Mouse (Mus musculus) kidney, adult 18-20 months (tissue): ENCODE data around the gene Tomm40l.

ENCODE experiments used
- DNase-seq: peaks from one replicate; pipeline ENCODE4 v3.0.0; 2021

The Tomm40l gene

GRCm38 (mm10) chr1:171223796-171224195 is 1.5 kb upstream of the Tomm40l start:
- peak; percentile 57 for DNase-seq

- DNase-seq = no peak
Measured at GRCm38 (mm10) chr1:171223168-171223567, 854 bp upstream of the Tomm40l start.

- no peak for DNase-seq
Measured at GRCm38 (mm10) chr1:171221281-171222193, 777 bp downstream of the Tomm40l start.

DNA sequence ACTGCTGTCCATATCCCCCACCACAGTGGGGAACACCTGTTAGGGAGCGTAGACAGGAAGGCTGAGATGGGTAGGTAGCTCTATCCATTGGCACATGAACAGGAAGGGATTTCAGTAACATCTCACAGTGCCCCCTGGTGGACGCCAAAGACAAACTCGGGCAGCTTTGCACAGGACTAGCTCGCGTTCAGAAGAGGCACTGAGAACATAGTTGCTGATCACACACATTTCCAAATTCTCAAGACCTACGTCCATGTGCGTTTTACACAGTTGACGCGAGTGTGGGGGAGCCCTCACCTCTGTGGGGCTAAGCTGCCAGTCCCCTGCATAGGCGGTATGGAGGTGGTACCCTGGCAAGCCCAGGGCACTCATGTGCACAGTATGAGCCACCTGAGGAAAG is 1.4 kb downstream of the Tomm40l start:
- peak; percentile 88 for DNase-seq

GRCm38 (mm10) chr1:171216241-171216955 is 5.9 kb downstream of the Tomm40l start:
- DNase-seq = no peak

DNA sequence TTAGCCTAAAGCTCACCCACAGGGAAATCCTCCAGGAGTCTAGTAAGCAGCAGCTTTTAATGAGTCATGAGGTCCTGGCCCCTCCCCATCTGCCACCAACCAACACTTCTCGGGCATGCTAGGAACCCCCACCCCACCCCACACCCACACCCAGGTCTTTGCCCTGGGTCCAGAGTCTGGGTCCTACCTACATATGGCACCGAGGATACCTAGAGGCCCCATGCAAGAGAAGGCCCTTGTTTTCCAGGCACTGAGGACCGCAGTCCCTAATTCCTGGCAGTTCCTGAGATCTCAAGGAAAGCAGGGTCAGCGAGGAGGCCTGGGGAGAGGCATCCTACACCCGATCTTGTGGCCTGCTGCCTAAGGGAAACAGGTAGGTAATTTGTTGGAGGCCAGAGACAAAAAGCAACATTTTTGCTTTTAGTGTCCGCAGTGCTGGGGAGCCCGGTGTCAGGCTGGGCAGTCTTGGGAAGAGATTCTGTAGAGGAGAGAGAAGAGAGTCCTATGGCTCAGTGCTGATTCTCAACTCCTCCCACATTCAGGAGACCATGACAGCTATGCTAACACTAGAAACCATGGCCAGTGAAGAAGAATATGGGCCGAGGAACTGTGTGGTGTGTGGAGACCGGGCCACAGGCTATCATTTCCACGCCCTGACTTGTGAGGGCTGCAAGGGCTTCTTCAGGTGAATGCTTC is 8.4 kb downstream of the Tomm40l start, which contains the start of gene Nr1i3:
Gene Nr1i3 (plus strand): TSS at position 170 of the 696 bp plus-strand sequence.
- no peak for DNase-seq

DNA sequence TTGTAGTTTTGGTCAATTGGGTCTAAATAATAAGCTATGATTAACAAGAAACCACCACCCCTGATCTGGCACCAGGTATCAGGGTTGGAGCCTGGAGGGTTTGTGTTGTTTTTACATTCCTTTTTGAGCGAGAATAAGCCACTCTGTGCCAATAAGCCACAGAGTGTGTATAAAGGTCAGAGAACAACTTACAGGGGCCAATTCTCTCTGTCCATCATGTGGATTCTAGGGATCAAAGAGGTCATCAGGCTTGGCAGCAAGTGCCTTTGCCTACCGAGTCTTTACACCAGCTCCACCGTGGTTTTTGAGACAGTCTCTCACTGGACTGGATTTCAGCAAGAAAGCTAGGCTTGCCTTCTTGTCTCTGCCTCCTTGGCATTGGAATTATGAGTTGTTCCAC is 9.5 kb downstream of the Tomm40l start:
- DNase-seq = no peak

DNA sequence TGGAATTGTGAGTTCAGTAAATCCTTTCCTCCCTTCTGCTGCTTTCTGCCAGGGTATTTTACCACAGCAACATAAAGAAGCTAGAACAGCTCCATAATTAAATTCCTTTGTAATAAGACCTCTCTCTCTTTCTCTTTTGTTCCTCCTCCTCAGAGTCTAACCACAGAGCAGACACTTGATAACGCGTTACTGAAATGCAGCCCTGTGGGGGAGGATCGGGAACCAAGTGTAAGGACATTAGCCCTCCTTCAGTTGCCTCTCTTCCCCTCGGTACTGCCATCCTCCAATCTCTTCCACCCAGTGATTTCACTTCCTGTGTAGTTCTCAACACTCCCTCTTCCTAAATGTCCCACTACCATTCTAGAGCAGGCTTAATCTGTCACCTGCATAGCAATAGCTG is 12.9 kb downstream of the Tomm40l start:
- DNase-seq = no peak

- no peak for DNase-seq
Measured at GRCm38 (mm10) chr1:171205704-171206493, 16.4 kb downstream of the Tomm40l start.

DNA sequence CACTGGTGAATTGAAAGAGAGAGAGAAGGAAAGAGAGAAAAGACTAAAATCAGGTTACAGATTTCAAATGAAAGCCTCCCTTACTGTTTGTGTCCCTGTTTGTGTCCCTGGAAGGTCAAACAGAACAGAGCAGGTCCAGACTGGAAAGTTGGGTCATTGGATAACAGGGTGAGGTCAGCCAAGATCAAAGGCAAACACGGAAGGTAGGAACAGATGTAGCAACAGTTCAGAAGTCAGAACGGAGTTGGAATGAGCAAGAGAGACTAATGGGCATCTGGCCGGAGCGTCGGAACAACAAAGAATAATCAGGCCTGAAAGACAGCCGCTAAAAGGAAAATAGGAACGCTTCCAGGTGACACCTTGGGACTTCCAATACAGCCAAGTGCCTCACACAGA is 18.1 kb downstream of the Tomm40l start:
- DNase-seq = no peak

DNA sequence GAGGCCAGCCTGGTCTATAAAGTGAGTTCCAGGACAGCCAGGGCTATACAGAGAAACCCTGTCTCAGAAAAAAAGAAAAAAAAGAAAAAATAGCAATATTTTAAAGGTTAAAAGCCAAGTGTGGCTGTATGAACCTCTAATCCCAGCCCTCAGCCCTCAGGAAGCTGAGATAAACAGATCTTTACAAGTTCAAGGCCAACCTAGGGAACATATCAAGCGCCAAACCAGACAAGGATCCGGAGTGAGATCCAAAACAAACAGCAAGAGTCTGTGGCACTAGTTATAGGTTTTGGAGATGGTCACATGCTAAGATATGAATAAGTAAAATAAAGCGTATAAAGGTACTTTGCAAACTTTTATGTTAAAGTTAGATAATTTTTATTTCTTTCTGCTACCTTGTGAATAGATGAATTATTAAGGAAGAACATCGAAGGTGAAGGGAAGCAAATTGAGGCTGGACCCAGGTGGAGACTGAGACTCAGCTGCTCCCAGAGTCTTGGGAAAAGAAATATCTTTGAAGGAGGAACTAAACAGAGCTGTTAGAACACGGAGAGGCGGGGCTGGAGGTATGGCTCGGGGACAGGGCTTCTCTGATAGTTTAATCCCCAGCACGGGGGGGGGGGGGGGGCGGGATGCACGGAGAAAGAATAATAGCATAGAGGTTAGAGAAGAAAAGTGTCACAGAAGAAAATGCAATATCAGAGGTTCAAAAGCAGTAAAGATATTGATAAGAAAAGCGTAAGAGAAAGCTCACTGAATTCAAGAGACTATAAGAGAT is 18.7 kb downstream of the Tomm40l start:
- DNase-seq = no peak

DNA sequence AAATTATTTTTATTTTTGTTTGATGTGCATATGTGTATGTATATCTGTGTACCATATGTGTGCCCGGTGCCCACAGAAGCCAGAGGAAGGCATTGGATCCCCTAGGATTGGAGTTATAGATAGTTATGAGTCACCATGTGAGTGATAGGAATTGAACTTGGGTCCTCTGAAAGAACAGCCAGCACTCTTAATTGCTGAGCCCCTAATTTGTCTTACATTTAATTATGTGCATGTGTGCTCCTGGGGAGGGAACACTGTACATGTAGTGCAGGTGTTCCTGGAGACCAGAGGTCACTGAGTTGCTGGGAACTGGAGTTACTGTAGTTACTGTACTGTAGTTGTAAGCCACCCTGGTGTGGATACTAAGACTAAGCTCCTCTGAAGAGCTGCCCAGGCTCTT is 21.5 kb downstream of the Tomm40l start:
- no peak for DNase-seq

- DNase-seq = no peak
Measured at GRCm38 (mm10) chr1:171199532-171199931, 22.8 kb downstream of the Tomm40l start.

- DNase-seq = peak; percentile 39
Measured at GRCm38 (mm10) chr1:171195887-171196397, 26.4 kb downstream of the Tomm40l start, which contains the start of gene Pcp4l1. TSS of gene Pcp4l1 (minus strand) at chr1:171196268.

GRCm38 (mm10) chr1:171195046-171195822 is 27.1 kb downstream of the Tomm40l start:
- no peak for DNase-seq

DNA sequence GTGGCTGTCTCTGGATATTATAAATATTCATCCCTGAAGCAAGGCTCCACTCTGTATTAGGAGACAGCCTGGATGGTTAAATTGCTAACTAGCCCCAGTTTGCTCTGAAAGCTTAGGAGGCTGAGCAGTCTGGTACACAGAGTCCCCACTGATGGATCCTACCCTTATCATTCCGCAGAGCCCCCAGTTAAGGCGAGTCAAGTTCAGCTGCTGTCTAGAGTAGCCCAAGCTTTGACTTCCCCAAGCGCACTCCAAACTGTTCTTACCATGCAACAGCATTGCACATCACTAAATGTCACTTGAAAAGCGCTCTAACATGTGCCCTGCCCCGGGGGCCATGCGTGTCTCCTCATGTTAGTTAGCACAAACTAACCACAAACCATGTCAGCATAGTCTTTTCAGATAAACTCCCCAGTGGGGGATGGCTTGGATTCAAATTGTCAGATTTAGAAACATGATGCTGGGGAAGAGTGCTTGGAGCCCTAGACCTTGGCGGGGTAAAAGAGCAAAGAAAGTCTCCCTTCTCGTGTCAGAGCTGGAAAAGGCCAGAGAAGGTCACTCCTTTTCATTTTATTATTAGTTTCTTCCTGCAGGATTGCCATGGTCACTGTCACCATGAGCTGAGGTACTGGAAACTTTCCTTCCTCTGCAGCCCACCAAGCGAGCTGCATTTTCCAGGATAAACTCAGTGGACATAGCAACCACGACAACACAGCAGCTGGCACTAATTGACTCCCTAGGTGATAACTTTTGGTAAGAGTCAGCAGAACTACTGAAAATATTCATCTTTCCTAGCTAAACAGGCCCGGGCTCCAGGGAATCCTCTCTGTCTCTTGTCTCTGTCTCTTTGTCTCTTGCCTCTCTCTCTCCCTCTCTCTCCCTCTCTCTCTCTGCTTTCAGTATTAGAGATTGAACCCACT is 28.1 kb downstream of the Tomm40l start:
- no peak for DNase-seq

DNA sequence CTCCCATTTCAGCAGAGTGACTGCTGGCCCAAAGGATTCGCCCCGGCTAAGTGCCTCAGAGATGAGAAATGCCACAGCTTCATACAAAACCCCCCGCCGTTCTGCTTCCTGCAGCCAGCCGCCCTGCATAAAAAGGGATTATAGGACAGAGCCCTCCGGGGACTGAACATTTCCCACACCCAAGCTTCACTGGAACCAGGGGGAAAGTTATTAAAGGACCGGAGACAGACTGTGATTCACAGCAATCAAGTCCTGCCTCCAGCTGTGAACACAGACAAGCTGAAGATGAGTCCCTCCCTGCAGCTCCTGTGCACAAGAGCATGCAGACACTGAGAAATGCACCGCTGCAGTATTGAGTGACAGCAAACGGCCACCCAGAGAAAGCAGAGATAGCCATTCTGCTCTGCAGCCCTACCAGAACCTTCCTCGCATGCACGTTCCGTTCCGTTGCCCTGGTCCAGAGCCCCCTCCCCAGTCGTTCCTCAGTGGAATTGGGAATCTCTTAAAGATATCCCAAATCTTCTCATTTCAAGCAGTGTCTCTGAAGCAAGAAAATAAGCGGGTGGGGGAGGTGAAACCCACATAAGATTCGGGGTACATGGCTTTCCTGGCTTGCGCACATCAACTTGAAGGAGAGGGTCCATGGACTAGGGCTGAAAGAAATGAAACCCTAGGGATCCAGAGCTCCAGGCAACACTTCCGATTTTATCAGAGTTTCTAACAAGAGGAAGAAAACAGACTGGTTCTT is 29.0 kb downstream of the Tomm40l start:
- DNase-seq = no peak

GRCm38 (mm10) chr1:171192283-171192682 is 30.0 kb downstream of the Tomm40l start:
- no peak for DNase-seq

GRCm38 (mm10) chr1:171190832-171191231 is 31.5 kb downstream of the Tomm40l start:
- DNase-seq = no peak
